16 mouse cellular contexts compared by ENCODE assay signal in the genomic region with DNA sequence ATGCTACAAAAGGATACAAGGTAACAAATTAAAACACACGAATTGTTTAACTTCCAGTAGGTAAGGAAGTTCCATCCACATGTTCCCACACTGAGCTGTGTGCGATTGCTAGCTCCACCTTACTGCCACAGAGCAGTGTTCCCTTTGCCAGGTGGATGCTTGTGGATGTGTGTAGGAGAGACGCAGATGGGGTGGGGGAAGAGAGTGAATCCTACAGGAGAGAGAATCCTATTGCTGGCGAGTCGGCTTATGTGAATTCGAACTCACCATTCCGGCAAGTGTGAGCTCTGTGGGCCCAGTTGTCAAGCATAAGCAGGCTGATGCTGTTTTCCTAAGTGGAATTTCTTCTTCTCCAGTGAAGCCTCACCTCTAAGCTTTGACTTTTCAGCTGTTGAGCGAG.
"Had no signal": no experiment of that assay in that cellular context is flagged by ENCODE, and none has a peak within 500 bp of the region (broad histone marks: within the 10 kb centered on the region; RNA-seq: fewer than 3 reads in every experiment).

No protein-coding gene starts in this region.

- H3K9me3 ChIP-seq: lung, embryonic 15.5 days; megakaryocyte, embryonic 14.5 days; midbrain, embryonic 13.5 days; midbrain, embryonic 15.5 days; neural tube, embryonic 12.5 days; stomach, embryonic 15.5 days had no signal

- H3K4me2 ChIP-seq: lung, embryonic 15.5 days; midbrain, embryonic 11.5 days; midbrain, embryonic 13.5 days; midbrain, embryonic 15.5 days; neural tube, embryonic 12.5 days; stomach, embryonic 15.5 days had no signal

- H3K27ac ChIP-seq: lung, embryonic 15.5 days; macrophage; midbrain, embryonic 13.5 days; midbrain, embryonic 15.5 days; neural tube, embryonic 12.5 days; stomach, embryonic 15.5 days; stomach, postnatal 0 days had no signal

- H3K27me3 ChIP-seq: lung, embryonic 15.5 days; megakaryocyte, embryonic 14.5 days; midbrain, embryonic 13.5 days; midbrain, embryonic 15.5 days; neural tube, embryonic 12.5 days; stomach, embryonic 15.5 days had no signal

- H3K4me3 ChIP-seq: lung, embryonic 15.5 days; megakaryocyte, embryonic 14.5 days; midbrain, embryonic 13.5 days; midbrain, embryonic 15.5 days; neural tube, embryonic 12.5 days; stomach, embryonic 15.5 days had no signal

- ATAC-seq: lung, postnatal 0 days; midbrain, embryonic 13.5 days; midbrain, embryonic 15.5 days had no signal

- H3K9ac ChIP-seq: lung, embryonic 15.5 days; midbrain, embryonic 13.5 days; midbrain, embryonic 15.5 days; neural tube, embryonic 12.5 days; stomach, embryonic 15.5 days had no signal

- DNase-seq: lung, adult 2 months; lung, postnatal 14 days; lung, postnatal 36 days; right cerebral cortex, postnatal 25 days; thymus, postnatal 14 days; thymus, postnatal 36 days had no signal
